Mouse (Mus musculus) lung, postnatal 25 days (tissue): ENCODE measurements around the gene Prc1.

Source experiments
- DNase-seq: peaks from one replicate; pipeline ENCODE4 v3.0.0; 2022; ENCODE audit warnings: low spot score

Prc1 gene

GRCm38 (mm10) chr7:80294062-80294763, at the start of gene Prc1:
Gene Prc1, plus strand, starts transcription at chr7:80294450.
- DNase-seq: peak; percentile 98

- no peak for DNase-seq
Observed at GRCm38 (mm10) chr7:80244851-80245250, 49.4 kb upstream of the Prc1 start.

- peak; percentile 98 for DNase-seq
Observed at GRCm38 (mm10) chr7:80246148-80246721, 48.0 kb upstream of the Prc1 start, which contains the start of gene Ttll13. Gene Ttll13, plus strand, starts transcription at chr7:80246376.

GRCm38 (mm10) chr7:80246859-80247258, 47.4 kb upstream of the Prc1 start:
- no peak for DNase-seq

- DNase-seq: no peak
Observed at GRCm38 (mm10) chr7:80252437-80252836, 41.8 kb upstream of the Prc1 start.

- DNase-seq: no peak
Observed at GRCm38 (mm10) chr7:80252886-80253285, 41.4 kb upstream of the Prc1 start.

- DNase-seq: no peak
Observed at GRCm38 (mm10) chr7:80255981-80256380, 38.3 kb upstream of the Prc1 start.

- DNase-seq: no peak
Observed at GRCm38 (mm10) chr7:80257706-80258105, 36.5 kb upstream of the Prc1 start.

- peak; percentile 91 for DNase-seq
Observed at GRCm38 (mm10) chr7:80260625-80261371, 33.5 kb upstream of the Prc1 start, which contains the start of gene Ngrn. Gene Ngrn, plus strand, starts transcription at chr7:80261215.

GRCm38 (mm10) chr7:80261372-80261990, 32.8 kb upstream of the Prc1 start:
- no peak for DNase-seq

- no peak for DNase-seq
Observed at GRCm38 (mm10) chr7:80264606-80265005, 29.6 kb upstream of the Prc1 start.

- no peak for DNase-seq
Observed at GRCm38 (mm10) chr7:80267764-80268163, 26.5 kb upstream of the Prc1 start.

GRCm38 (mm10) chr7:80268897-80269750, 25.1 kb upstream of the Prc1 start, which contains the start of gene Vps33b:
Gene Vps33b, plus strand, starts transcription at chr7:80269649.
- DNase-seq: peak; percentile 96

GRCm38 (mm10) chr7:80269751-80270255, 24.4 kb upstream of the Prc1 start:
- no peak for DNase-seq

- no peak for DNase-seq
Observed at GRCm38 (mm10) chr7:80273456-80273855, 20.8 kb upstream of the Prc1 start.

GRCm38 (mm10) chr7:80276374-80276773, 17.9 kb upstream of the Prc1 start:
- no peak for DNase-seq

GRCm38 (mm10) chr7:80280032-80280431, 14.2 kb upstream of the Prc1 start:
- DNase-seq: no peak

GRCm38 (mm10) chr7:80280998-80281397, 13.3 kb upstream of the Prc1 start:
- no peak for DNase-seq

GRCm38 (mm10) chr7:80281646-80282045, 12.6 kb upstream of the Prc1 start:
- DNase-seq: no peak

- DNase-seq: no peak
Observed at GRCm38 (mm10) chr7:80283226-80283918, 10.9 kb upstream of the Prc1 start.

GRCm38 (mm10) chr7:80284391-80284790, 9.9 kb upstream of the Prc1 start:
- DNase-seq: peak; percentile 66
